Mouse (Mus musculus) right cerebral cortex, postnatal 14 days (tissue): ENCODE results near the gene Hfe2.
"Not testable (repeated sequence)": the region's sequence is repeated elsewhere in the genome, so short reads cannot be mapped to it uniquely, and the experiment has no call there.

Source experiments
- DNase-seq: peaks from one replicate; pipeline ENCODE4 v3.0.0; 2022

The Hfe2 gene

GRCm38 (mm10) chr3:96496620-96497275 lies 28.2 kb upstream of the Hfe2 start:
- not testable (repeated sequence) for DNase-seq

GRCm38 (mm10) chr3:96497451-96498028 lies 27.4 kb upstream of the Hfe2 start:
- peak; percentile 80 for DNase-seq

- no peak for DNase-seq
Observed at GRCm38 (mm10) chr3:96498476-96499245, 26.3 kb upstream of the Hfe2 start.

GRCm38 (mm10) chr3:96499481-96500288 lies 25.3 kb upstream of the Hfe2 start:
- peak; percentile 71 for DNase-seq

GRCm38 (mm10) chr3:96500289-96500621 lies 24.7 kb upstream of the Hfe2 start:
- peak; percentile 89 for DNase-seq

GRCm38 (mm10) chr3:96500691-96501265 lies 24.2 kb upstream of the Hfe2 start:
- peak; percentile 85 for DNase-seq

- peak; percentile 82 for DNase-seq
Observed at GRCm38 (mm10) chr3:96501391-96502115, 23.4 kb upstream of the Hfe2 start.

- DNase-seq, result no peak
Observed at GRCm38 (mm10) chr3:96502181-96503082, 22.5 kb upstream of the Hfe2 start.

GRCm38 (mm10) chr3:96503083-96503450 lies 21.9 kb upstream of the Hfe2 start:
- DNase-seq, result peak; percentile 60

- DNase-seq, result no peak
Observed at GRCm38 (mm10) chr3:96503946-96504345, 21.0 kb upstream of the Hfe2 start.

GRCm38 (mm10) chr3:96504931-96505330 lies 20.0 kb upstream of the Hfe2 start:
- DNase-seq, result no peak

- no peak for DNase-seq
Observed at GRCm38 (mm10) chr3:96506396-96507047, 18.4 kb upstream of the Hfe2 start.

- DNase-seq, result not testable (repeated sequence)
Observed at GRCm38 (mm10) chr3:96507966-96508365, 17.0 kb upstream of the Hfe2 start.

- DNase-seq, result no peak
Observed at GRCm38 (mm10) chr3:96520171-96520570, 4.8 kb upstream of the Hfe2 start.

- DNase-seq, result no peak
Observed at GRCm38 (mm10) chr3:96522149-96522548, 2.8 kb upstream of the Hfe2 start.

GRCm38 (mm10) chr3:96524028-96524810 lies 753 bp upstream of the Hfe2 start:
- DNase-seq, result no peak

- no peak for DNase-seq
Observed at GRCm38 (mm10) chr3:96526013-96526762, 1.2 kb downstream of the Hfe2 start.

GRCm38 (mm10) chr3:96526864-96527542 lies 2.0 kb downstream of the Hfe2 start:
- no peak for DNase-seq
